Mouse (Mus musculus): ENCODE results near the gene Gm14409.
"Not testable (repeated sequence)": the region's sequence is repeated elsewhere in the genome, so short reads cannot be mapped to it uniquely, and the experiment has no call there.

- not testable (repeated sequence) for TF ChIP-seq CTCF (conservative IDR thresholded peaks at IDR 0.05 in 1 of 2, IDR thresholded peaks at IDR 0.05 in 1 of 2; ENCODE audit: low read depth in 2 of 2, low read length in 2 of 2); USF2 (conservative IDR thresholded peaks at IDR 0.05; ENCODE audit: low read depth, low read length); BHLHE40 (IDR thresholded peaks at IDR 0.05; ENCODE audit: low read depth, low read length); NRF1 (IDR thresholded peaks at IDR 0.05; ENCODE audit: low read depth, low read length); POLR2A (IDR thresholded peaks at IDR 0.05; ENCODE audit: low read depth, low read length); ZMIZ1 (IDR thresholded peaks at IDR 0.05; ENCODE audit: low read depth, low read length); CHD2 (IDR thresholded peaks at IDR 0.05; ENCODE audit: low read length); EP300 (IDR thresholded peaks at IDR 0.05; ENCODE audit: low read length); SMC3 (IDR thresholded peaks at IDR 0.05; ENCODE audit: low read depth, low read length); MAX (IDR thresholded peaks at IDR 0.05; ENCODE audit: low read length); IRF4 (IDR thresholded peaks at IDR 0.05; ENCODE audit: low read depth, low read length); MEF2A (IDR thresholded peaks at IDR 0.05; ENCODE audit: borderline replicate concordance, low read depth, low read length); NELFE (IDR thresholded peaks at IDR 0.05; ENCODE audit: low read depth, low read length); JUN (IDR thresholded peaks at IDR 0.05; ENCODE audit: insufficient read depth, low read depth, low read length)
Measured at GRCm38 (mm10) chr2:177230461-177230860, 36.4 kb downstream of the Gm14409 start.

All from CH12.LX (cell line).